Mouse (Mus musculus): ENCODE data around the gene Gdpgp1.

DNA sequence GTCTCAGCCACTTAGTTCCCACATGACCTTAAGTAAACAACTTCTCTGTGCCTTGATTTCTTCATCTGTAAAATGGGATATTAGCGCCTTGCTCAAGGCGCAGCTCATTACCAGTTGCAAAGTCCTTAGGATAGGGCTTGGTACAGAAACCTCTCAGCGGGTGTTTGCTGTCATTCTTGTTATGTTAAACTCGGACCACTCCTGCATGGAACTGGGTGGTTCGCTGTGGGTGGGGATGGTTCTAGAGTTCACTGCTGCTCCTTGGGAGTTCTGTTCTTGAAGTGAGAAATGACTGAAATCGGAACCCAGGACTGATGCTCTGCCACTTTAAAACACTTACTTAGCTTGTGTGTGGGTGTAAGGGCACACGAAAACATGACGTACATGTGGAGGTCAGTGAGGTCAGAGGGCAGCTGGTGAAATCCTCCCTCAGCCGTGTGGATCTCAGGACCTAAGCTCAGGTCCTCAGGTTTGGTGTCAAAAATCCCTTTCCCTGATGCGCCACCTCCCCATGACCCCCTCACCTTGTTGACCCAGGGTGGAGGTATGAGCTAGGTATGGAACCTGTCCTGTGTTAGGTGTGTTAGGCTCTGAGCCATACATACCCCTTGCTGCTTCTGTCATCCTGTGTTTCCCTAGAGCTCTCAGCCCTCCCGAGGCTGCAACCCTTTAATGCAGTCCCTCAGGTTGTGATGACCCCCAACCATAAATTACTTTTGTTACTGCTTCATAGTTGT, 32.6 kb upstream of the Gdpgp1 start:
- TF ChIP-seq CTCF (IDR thresholded peaks at IDR 0.05; ENCODE audit: insufficient read depth, low read depth, low read length) (no peak), POLR2A (IDR thresholded peaks at IDR 0.05; ENCODE audit: insufficient read depth, low read depth, low read length) (no peak)
